Mouse (Mus musculus): ENCODE measurements around the gene Grin2b.

GRCm38 (mm10) chr6:135791412-135791811 is 381.9 kb downstream of the Grin2b start:
- TF ChIP-seq CTCF (IDR thresholded peaks at IDR 0.05; ENCODE audit: borderline replicate concordance, extremely low read depth, insufficient read depth, insufficient read length) (no peak), POLR2A (IDR thresholded peaks at IDR 0.05; ENCODE audit: borderline replicate concordance, extremely low read depth, insufficient read depth, insufficient read length, poor library complexity, severe bottlenecking) (no peak)

Data from brain, embryonic 14.5 days (tissue).